Mouse (Mus musculus): ENCODE measurements around the gene Tas2r122. TPM values are rescaled to one million over a fixed set of nuclear protein-coding genes. Genes with fewer than 3 reads are reported as not detected.
"Not testable (repeated sequence)": the region's sequence is repeated elsewhere in the genome, so short reads cannot be mapped to it uniquely, and the experiment has no call there.

Gene Tas2r122
- polyA plus RNA-seq (2015; fragmentation: Nextera tagmentation; extraction: Ambion mirVana): not detected in 2 replicates

DNA sequence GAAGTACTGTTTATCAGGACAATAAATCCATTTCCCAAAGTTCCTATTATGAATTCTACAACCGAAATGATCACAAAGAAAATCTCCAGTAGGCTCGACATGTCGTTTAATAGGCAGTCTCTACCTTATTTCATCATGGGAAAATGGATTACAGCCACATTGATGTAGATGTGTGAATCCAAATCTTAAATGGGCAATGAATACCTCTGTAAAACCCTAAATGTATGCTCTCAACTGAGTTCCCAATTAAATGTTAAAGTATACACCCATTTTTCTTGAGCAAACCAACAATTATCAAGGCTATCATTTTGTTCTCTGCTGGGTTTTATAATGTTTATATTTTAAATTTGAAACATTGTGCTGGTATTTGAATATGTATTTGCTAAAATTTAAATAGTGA, at the start of gene Tas2r122:
TSS of gene Tas2r122 (minus strand) at position 101 of the 400 bp plus-strand sequence.
- H3K4me3 ChIP-seq (ENCODE audit: low read depth, low read length): no peak within 1 kb of the TSS
- no peaks in the 10 kb centered on the region for H3K36me3 ChIP-seq (ENCODE audit: control insufficient read depth, insufficient read depth, low read length)
- H3K27me3 ChIP-seq (ENCODE audit: control insufficient read depth, insufficient read depth, low read length): no peaks in the 10 kb centered on the region
- H3K9me3 ChIP-seq (ENCODE audit: control insufficient read depth, low read length): no peaks in the 10 kb centered on the region
- WGBS: 81% methylated on average over 3 of the region's 3 CpGs
- ATAC-seq (ENCODE audit: low FRiP score, low TSS enrichment) (no peak), DNase-seq (ENCODE audit: low spot score) (no peak)
- no peak within 1 kb of the TSS for H3K4me2 ChIP-seq (replicated peaks; ENCODE audit: low read depth)
- no peak within 1 kb of the TSS for H3K9ac ChIP-seq (ENCODE audit: low read length)
- no peaks in the 10 kb centered on the region for H3K4me1 ChIP-seq (replicated peaks; ENCODE audit: control insufficient read depth, insufficient read depth)
- H3K27ac ChIP-seq (replicated peaks): no peak within 1 kb of the TSS
- TF ChIP-seq EP300 (optimal IDR thresholded peaks at IDR 0.05) (no peak), CTCF (IDR thresholded peaks at IDR 0.05; ENCODE audit: low read depth) (no peak)

DNA sequence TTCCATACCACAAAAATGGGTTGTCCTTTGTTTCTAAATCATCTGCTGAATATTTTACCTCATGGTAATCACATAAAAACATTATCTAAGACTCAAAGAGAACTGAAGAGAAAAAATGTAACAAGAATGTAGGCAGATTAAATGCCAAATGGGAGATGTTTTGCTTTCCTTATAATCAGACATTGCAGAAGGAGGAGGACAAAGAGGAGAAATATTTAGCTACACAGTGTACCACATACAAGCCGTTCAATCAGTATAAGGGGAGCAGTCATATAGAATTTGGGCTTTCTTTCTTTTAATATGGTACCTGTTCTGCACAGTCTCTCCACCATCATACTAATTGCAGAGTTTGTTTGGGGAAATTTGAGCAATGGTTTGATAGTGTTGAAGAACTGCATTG, 42.7 kb upstream of the Tas2r122 start, which contains the start of gene Tas2r124:
TSS of gene Tas2r124 (plus strand) at position 301 of the 400 bp plus-strand sequence.
- 70% methylated on average over 1 of the region's 1 CpGs for WGBS
- Histone ChIP-seq H3K4me1 (replicated peaks; ENCODE audit: control insufficient read depth, insufficient read depth) (no peaks in the 10 kb centered on the region), H3K27me3 (ENCODE audit: control insufficient read depth, insufficient read depth, low read length) (no peaks in the 10 kb centered on the region), H3K9me3 (ENCODE audit: control insufficient read depth, low read length) (no peaks in the 10 kb centered on the region), H3K27ac (replicated peaks) (no peak within 1 kb of the TSS), H3K36me3 (ENCODE audit: control insufficient read depth, insufficient read depth, low read length) (no peaks in the 10 kb centered on the region), H3K4me3 (ENCODE audit: low read depth, low read length) (no peak within 1 kb of the TSS), H3K4me2 (replicated peaks; ENCODE audit: low read depth) (no peak within 1 kb of the TSS), H3K9ac (ENCODE audit: low read length) (no peak within 1 kb of the TSS)
- TF ChIP-seq CTCF (IDR thresholded peaks at IDR 0.05; ENCODE audit: low read depth) (no peak), EP300 (optimal IDR thresholded peaks at IDR 0.05) (no peak)
- DNase-seq (ENCODE audit: low spot score) (no peak), ATAC-seq (ENCODE audit: low FRiP score, low TSS enrichment) (no peak)

DNA sequence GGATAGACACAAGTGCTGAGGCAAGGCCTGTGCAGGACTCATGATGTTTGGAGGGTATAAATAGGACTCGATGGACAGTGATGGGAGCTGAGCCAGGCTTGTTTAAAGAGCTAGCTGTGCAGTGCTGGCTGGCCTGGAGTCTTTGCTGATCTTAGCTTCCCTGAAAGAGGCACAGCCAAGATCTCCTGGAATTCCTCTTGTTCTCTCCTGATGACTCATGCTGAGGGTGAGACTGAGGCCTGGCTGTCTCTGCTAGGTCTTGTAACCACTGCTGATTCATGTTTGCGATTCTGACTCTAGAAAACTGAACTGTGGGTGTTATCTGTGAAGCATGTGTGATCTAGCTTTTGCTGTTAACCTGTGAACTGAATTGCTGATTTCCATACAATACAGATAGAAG, 38.5 kb upstream of the Tas2r122 start:
- 59% methylated on average over 2 of the region's 2 CpGs for WGBS
- H3K4me2 ChIP-seq (replicated peaks; ENCODE audit: low read depth): no peak overlapping the region
- no peaks in the 10 kb centered on the region for H3K27me3 ChIP-seq (ENCODE audit: control insufficient read depth, insufficient read depth, low read length)
- H3K27ac ChIP-seq (replicated peaks): no peak overlapping the region
- no peak for ATAC-seq (ENCODE audit: low FRiP score, low TSS enrichment)
- H3K9me3 ChIP-seq (ENCODE audit: control insufficient read depth, low read length): no peaks in the 10 kb centered on the region
- TF ChIP-seq CTCF (IDR thresholded peaks at IDR 0.05; ENCODE audit: low read depth): no peak
- no peak for TF ChIP-seq EP300 (optimal IDR thresholded peaks at IDR 0.05)
- no peak for DNase-seq (ENCODE audit: low spot score)
- no peaks in the 10 kb centered on the region for H3K4me1 ChIP-seq (replicated peaks; ENCODE audit: control insufficient read depth, insufficient read depth)
- H3K36me3 ChIP-seq (ENCODE audit: control insufficient read depth, insufficient read depth, low read length): no peaks in the 10 kb centered on the region
- H3K9ac ChIP-seq (ENCODE audit: low read length): no peak overlapping the region
- no peak overlapping the region for H3K4me3 ChIP-seq (ENCODE audit: low read depth, low read length)

DNA sequence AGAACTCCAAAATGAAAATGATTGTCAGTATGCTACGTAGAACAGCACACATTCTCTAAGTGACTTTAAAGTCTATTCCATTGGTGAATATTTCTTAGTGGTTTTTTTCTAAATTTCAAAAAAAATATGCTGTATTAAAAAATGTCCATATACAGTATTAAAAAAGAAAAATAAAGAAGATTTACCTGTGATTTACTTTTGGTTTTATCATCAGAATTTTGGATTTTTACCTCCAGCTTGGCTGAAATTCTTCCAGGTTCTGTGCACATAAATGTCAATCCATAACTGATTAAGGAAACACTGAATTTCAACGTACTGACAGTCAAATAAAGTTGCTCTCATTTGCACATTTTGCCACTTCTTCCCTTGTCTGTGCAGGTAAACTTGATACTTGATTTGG, 26.2 kb upstream of the Tas2r122 start, which contains the start of gene Tas2r115:
TSS of gene Tas2r115 (minus strand) at position 101 of the 400 bp plus-strand sequence.
- WGBS: 60% methylated on average over 2 of the region's 2 CpGs
- no peak for ATAC-seq (ENCODE audit: low FRiP score, low TSS enrichment)

DNA sequence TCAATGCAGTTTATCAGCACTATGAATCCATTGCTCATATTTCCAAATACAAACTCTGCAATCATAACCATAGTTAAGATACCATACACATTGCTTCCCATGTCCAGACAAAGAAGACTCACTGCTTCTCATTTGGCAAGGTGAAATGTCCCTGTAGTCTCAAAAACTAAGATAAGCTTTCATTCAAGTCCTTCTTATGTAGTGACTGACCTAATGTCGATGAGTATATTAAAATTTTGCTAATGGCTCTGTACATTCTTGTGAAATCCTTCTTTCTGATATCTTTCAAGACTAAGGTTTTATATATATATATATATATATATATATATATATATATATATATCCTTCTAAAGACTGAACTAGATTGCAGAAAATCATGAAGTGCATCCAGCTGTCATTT, 10.8 kb downstream of the Tas2r122 start, which contains the start of gene Tas2r121:
TSS of gene Tas2r121 (minus strand) at position 101 of the 400 bp plus-strand sequence.
- H3K9me3 ChIP-seq (ENCODE audit: control insufficient read depth, low read length): no peaks in the 10 kb centered on the region
- TF ChIP-seq CTCF (IDR thresholded peaks at IDR 0.05; ENCODE audit: low read depth): no peak
- no peak for TF ChIP-seq EP300 (optimal IDR thresholded peaks at IDR 0.05)
- H3K4me1 ChIP-seq (replicated peaks; ENCODE audit: control insufficient read depth, insufficient read depth): no peaks in the 10 kb centered on the region
- H3K36me3 ChIP-seq (ENCODE audit: control insufficient read depth, insufficient read depth, low read length): no peaks in the 10 kb centered on the region
- H3K27ac ChIP-seq (replicated peaks): no peak within 1 kb of the TSS
- no peaks in the 10 kb centered on the region for H3K27me3 ChIP-seq (ENCODE audit: control insufficient read depth, insufficient read depth, low read length)
- H3K4me3 ChIP-seq (ENCODE audit: low read depth, low read length): no peak within 1 kb of the TSS
- no peak within 1 kb of the TSS for H3K4me2 ChIP-seq (replicated peaks; ENCODE audit: low read depth)
- whole genome bisulfite sequencing: 74% methylated on average over 1 of the region's 1 CpGs
- H3K9ac ChIP-seq (ENCODE audit: low read length): no peak within 1 kb of the TSS
- ATAC-seq (ENCODE audit: low FRiP score, low TSS enrichment) (no peak), DNase-seq (ENCODE audit: low spot score) (no peak)

More for the DNA sequence above, 26.2 kb upstream of the Tas2r122 start, which contains the start of gene Tas2r115:
- no peaks in the 10 kb centered on the region for H3K9me3 ChIP-seq (ENCODE audit: control insufficient read depth, low read length)
- no peak within 1 kb of the TSS for H3K4me3 ChIP-seq (ENCODE audit: low read depth, low read length)
- no peak within 1 kb of the TSS for H3K9ac ChIP-seq (ENCODE audit: low read length)
- no peaks in the 10 kb centered on the region for H3K36me3 ChIP-seq (ENCODE audit: control insufficient read depth, insufficient read depth, low read length)
- DNase-seq (ENCODE audit: low spot score): no peak
- H3K4me1 ChIP-seq (replicated peaks; ENCODE audit: control insufficient read depth, insufficient read depth): no peaks in the 10 kb centered on the region
- H3K27ac ChIP-seq (replicated peaks): no peak within 1 kb of the TSS
- TF ChIP-seq CTCF (IDR thresholded peaks at IDR 0.05; ENCODE audit: low read depth): no peak
- H3K4me2 ChIP-seq (replicated peaks; ENCODE audit: low read depth): no peak within 1 kb of the TSS
- H3K27me3 ChIP-seq (ENCODE audit: control insufficient read depth, insufficient read depth, low read length): no peaks in the 10 kb centered on the region

DNA sequence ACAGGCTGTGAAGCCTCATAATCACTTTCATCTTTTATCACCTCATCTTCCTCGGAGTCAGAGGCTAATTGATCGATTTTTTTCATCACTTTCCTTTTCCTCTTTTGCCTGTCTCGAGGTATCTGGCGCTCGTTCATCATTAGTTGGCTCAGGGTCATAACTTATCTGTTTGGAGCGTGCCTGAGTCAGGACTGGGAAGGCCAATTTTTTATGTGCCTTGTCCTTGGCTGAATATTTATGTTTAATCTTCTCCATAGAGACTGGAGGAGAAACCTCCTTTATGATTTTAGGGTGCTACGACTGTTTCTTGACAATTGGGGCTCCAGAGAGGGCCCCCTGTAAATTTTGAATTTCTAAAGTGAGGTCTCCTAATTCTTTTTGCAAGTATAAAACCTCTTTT, 20.1 kb downstream of the Tas2r122 start:
- not testable (repeated sequence) for H3K27me3 ChIP-seq (ENCODE audit: control insufficient read depth, insufficient read depth, low read length); H3K36me3 ChIP-seq (ENCODE audit: control insufficient read depth, insufficient read depth, low read length); H3K4me3 ChIP-seq (ENCODE audit: low read depth, low read length); H3K9ac ChIP-seq (ENCODE audit: low read length); ATAC-seq (ENCODE audit: low FRiP score, low TSS enrichment); DNase-seq (ENCODE audit: low spot score); H3K4me2 ChIP-seq (replicated peaks; ENCODE audit: low read depth); H3K9me3 ChIP-seq (ENCODE audit: control insufficient read depth, low read length); H3K27ac ChIP-seq (replicated peaks); H3K4me1 ChIP-seq (replicated peaks; ENCODE audit: control insufficient read depth, insufficient read depth)
- WGBS: 79% methylated on average over 7 of the region's 7 CpGs

Other genes starting within 250 kb of the Tas2r122 start
- 0.11 TPM in 1 of 2 replicates, not detected in the other for gene Prh1, start 142.1 kb downstream of the Tas2r122 start, polyA plus RNA-seq (2015; fragmentation: Nextera tagmentation; extraction: Ambion mirVana)
- gene Prp2, start 116.0 kb downstream of the Tas2r122 start, polyA plus RNA-seq (2015; fragmentation: Nextera tagmentation; extraction: Ambion mirVana): not detected in 2 replicates
- gene A630073D07Rik, start 60.4 kb downstream of the Tas2r122 start, polyA plus RNA-seq (2015; fragmentation: Nextera tagmentation; extraction: Ambion mirVana): not detected in 2 replicates
- gene Tas2r120, start 55.0 kb downstream of the Tas2r122 start, polyA plus RNA-seq (2015; fragmentation: Nextera tagmentation; extraction: Ambion mirVana): not detected in 2 replicates
- gene Tas2r121, start 10.9 kb downstream of the Tas2r122 start, polyA plus RNA-seq (2015; fragmentation: Nextera tagmentation; extraction: Ambion mirVana): not detected in 2 replicates
- not detected in 2 replicates for gene Tas2r115, start 26.1 kb upstream of the Tas2r122 start, polyA plus RNA-seq (2015; fragmentation: Nextera tagmentation; extraction: Ambion mirVana)
- gene Tas2r124, start 42.8 kb upstream of the Tas2r122 start, polyA plus RNA-seq (2015; fragmentation: Nextera tagmentation; extraction: Ambion mirVana): not detected in 2 replicates
- gene Tas2r102, start 50.2 kb upstream of the Tas2r122 start, polyA plus RNA-seq (2015; fragmentation: Nextera tagmentation; extraction: Ambion mirVana): not detected in 2 replicates
- not detected in 2 replicates for gene Tas2r136, start 66.2 kb upstream of the Tas2r122 start, polyA plus RNA-seq (2015; fragmentation: Nextera tagmentation; extraction: Ambion mirVana)
- gene Tas2r117, start 90.9 kb upstream of the Tas2r122 start, polyA plus RNA-seq (2015; fragmentation: Nextera tagmentation; extraction: Ambion mirVana): not detected in 2 replicates
- not detected in 2 replicates for gene Tas2r123, start 135.2 kb upstream of the Tas2r122 start, polyA plus RNA-seq (2015; fragmentation: Nextera tagmentation; extraction: Ambion mirVana)
- gene Tas2r116, start 143.5 kb upstream of the Tas2r122 start, polyA plus RNA-seq (2015; fragmentation: Nextera tagmentation; extraction: Ambion mirVana): not detected in 2 replicates
- not detected in 2 replicates for gene Tas2r110, start 156.1 kb upstream of the Tas2r122 start, polyA plus RNA-seq (2015; fragmentation: Nextera tagmentation; extraction: Ambion mirVana)
- not detected in 2 replicates for gene Tas2r113, start 181.1 kb upstream of the Tas2r122 start, polyA plus RNA-seq (2015; fragmentation: Nextera tagmentation; extraction: Ambion mirVana)
- not detected in 2 replicates for gene Tas2r125, start 197.7 kb upstream of the Tas2r122 start, polyA plus RNA-seq (2015; fragmentation: Nextera tagmentation; extraction: Ambion mirVana)
- not detected in 2 replicates for gene Tas2r129, start 239.2 kb upstream of the Tas2r122 start, polyA plus RNA-seq (2015; fragmentation: Nextera tagmentation; extraction: Ambion mirVana)
- not detected in 2 replicates for gene Tas2r131, start 246.0 kb upstream of the Tas2r122 start, polyA plus RNA-seq (2015; fragmentation: Nextera tagmentation; extraction: Ambion mirVana)